Mouse (Mus musculus): Measurements from ENCODE around the gene Plcg1.

Gene Plcg1

GRCm38 (mm10) chr2:160731117-160731838, at the start of gene Plcg1:
Plcg1 (plus strand) TSS chr2:160731300.
- peak; percentile 86 to 94 for DNase-seq (ENCODE audit: low spot score in 2 of 2)

- DNase-seq (ENCODE audit: low spot score in 2 of 2) = no peak
Measured at GRCm38 (mm10) chr2:160700271-160700670, 30.8 kb upstream of the Plcg1 start.

GRCm38 (mm10) chr2:160701603-160702002, 29.5 kb upstream of the Plcg1 start:
- no peak for DNase-seq (ENCODE audit: low spot score in 2 of 2)

- DNase-seq (ENCODE audit: low spot score in 2 of 2) = no peak
Measured at GRCm38 (mm10) chr2:160702824-160703223, 28.3 kb upstream of the Plcg1 start.

GRCm38 (mm10) chr2:160707673-160708072, 23.4 kb upstream of the Plcg1 start:
- no peak for DNase-seq (ENCODE audit: low spot score in 2 of 2)

GRCm38 (mm10) chr2:160715463-160716030, 15.6 kb upstream of the Plcg1 start:
- DNase-seq (ENCODE audit: low spot score in 2 of 2) = no peak

GRCm38 (mm10) chr2:160717269-160717668, 13.8 kb upstream of the Plcg1 start:
- DNase-seq (ENCODE audit: low spot score in 2 of 2) = peak in 1 of 2 experiments; percentile 57

- DNase-seq (ENCODE audit: low spot score in 2 of 2) = no peak
Measured at GRCm38 (mm10) chr2:160718811-160719210, 12.3 kb upstream of the Plcg1 start.

GRCm38 (mm10) chr2:160722714-160723113, 8.4 kb upstream of the Plcg1 start:
- DNase-seq (ENCODE audit: low spot score in 2 of 2) = no peak

GRCm38 (mm10) chr2:160723613-160724375, 7.3 kb upstream of the Plcg1 start:
- no peak for DNase-seq (ENCODE audit: low spot score in 2 of 2)

GRCm38 (mm10) chr2:160724536-160724935, 6.6 kb upstream of the Plcg1 start:
- no peak for DNase-seq (ENCODE audit: low spot score in 2 of 2)

- DNase-seq (ENCODE audit: low spot score in 2 of 2) = no peak
Measured at GRCm38 (mm10) chr2:160725877-160726864, 4.9 kb upstream of the Plcg1 start.

GRCm38 (mm10) chr2:160728972-160729371, 2.1 kb upstream of the Plcg1 start:
- no peak for DNase-seq (ENCODE audit: low spot score in 2 of 2)

- no peak for DNase-seq (ENCODE audit: low spot score in 2 of 2)
Measured at GRCm38 (mm10) chr2:160729436-160729835, 1.7 kb upstream of the Plcg1 start.

- DNase-seq (ENCODE audit: low spot score in 2 of 2) = no peak
Measured at GRCm38 (mm10) chr2:160729851-160730796, 976 bp upstream of the Plcg1 start.

GRCm38 (mm10) chr2:160730797-160731116, 343 bp upstream of the Plcg1 start:
- no peak for DNase-seq (ENCODE audit: low spot score in 2 of 2)

- DNase-seq (ENCODE audit: low spot score in 2 of 2) = peak; percentile 57 to 70
Measured at GRCm38 (mm10) chr2:160731839-160732261, 750 bp downstream of the Plcg1 start.

- DNase-seq (ENCODE audit: low spot score in 2 of 2) = no peak
Measured at GRCm38 (mm10) chr2:160732420-160732995, 1.4 kb downstream of the Plcg1 start.

GRCm38 (mm10) chr2:160733131-160733531, 2.0 kb downstream of the Plcg1 start:
- DNase-seq (ENCODE audit: low spot score in 2 of 2) = no peak

GRCm38 (mm10) chr2:160734331-160734730, 3.2 kb downstream of the Plcg1 start:
- DNase-seq (ENCODE audit: low spot score in 2 of 2) = no peak
